Mouse (Mus musculus) mature B cell (primary cell): ENCODE results near the gene Cpm.
"Not testable (repeated sequence)": the region's sequence is repeated elsewhere in the genome, so short reads cannot be mapped to it uniquely, and the experiment has no call there.

Source experiments
- in situ Hi-C: fragments of 300-500 bp; cut with MboI; formaldehyde crosslinking; loops from 2 replicates; pipeline ENCODE4 v1.14.3; 2019

Gene Cpm

GRCm38 (mm10) chr10:117607051-117607803 is 22.1 kb upstream of the Cpm start:
- in situ Hi-C loops = no loop called here

- in situ Hi-C loops = no loop called here
Observed at GRCm38 (mm10) chr10:117607804-117608279, 21.5 kb upstream of the Cpm start.

DNA sequence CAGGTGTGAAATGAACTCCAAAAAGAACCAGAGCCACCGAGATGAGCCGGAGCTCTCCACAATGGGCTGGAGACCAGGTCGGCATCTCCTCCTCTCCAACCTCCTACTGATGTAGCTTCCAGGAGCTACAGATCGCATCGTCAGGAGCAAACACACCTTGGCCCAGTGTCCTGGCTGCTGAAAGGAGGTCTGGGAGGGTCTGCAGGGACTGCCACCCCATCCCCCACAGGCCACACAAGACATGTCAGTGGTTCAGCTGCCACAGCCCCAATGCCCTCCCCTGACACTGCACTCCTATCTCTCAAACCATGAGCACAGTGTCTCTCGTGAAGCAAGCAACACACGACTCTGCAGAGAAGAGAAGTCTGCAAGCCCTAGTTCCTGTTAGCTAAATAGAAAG is 20.8 kb upstream of the Cpm start:
- in situ Hi-C loops = no loop called here

DNA sequence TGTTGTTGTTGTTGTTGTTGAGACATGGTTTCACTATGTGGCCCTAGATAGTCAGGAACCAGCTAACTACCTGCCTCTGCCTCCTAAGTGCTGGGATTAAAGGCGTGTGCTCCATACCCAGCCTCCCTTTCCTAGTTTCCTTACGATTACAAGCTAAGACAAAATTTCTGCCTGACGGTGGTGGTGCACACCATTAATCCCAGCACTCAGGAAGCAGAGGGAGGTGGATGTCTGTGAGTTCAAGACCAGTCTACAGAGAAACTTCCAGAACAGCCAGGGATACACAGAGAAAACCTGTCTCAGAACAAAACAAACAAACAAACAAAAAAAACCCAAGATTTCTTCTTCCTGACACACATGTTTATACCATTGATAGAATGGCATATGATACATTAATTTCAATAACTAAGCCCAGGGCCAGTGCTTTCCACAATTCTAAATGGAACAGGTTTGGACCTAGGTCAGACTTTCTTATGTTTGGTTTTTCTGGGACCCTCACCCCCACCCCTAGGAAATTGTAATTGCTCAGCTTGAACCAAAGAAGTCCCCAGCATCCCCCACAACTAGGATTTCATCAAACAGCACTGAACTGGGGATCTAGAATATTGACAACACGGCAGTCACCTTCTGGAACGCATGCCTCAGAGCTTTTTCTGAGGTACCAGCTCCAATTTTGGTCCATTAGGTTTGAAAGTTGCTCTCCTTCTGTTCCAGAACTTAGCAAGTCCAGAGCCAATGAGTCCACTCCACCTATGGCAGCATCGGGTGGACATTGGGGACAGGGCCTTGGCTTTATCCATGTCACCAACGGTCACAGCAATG is 20.1 kb upstream of the Cpm start:
- in situ Hi-C loops = no loop called here

GRCm38 (mm10) chr10:117609810-117610090 is 19.6 kb upstream of the Cpm start:
- in situ Hi-C loops = no loop called here

- in situ Hi-C loops = no loop called here
Observed at GRCm38 (mm10) chr10:117610160-117610764, 19.0 kb upstream of the Cpm start.

DNA sequence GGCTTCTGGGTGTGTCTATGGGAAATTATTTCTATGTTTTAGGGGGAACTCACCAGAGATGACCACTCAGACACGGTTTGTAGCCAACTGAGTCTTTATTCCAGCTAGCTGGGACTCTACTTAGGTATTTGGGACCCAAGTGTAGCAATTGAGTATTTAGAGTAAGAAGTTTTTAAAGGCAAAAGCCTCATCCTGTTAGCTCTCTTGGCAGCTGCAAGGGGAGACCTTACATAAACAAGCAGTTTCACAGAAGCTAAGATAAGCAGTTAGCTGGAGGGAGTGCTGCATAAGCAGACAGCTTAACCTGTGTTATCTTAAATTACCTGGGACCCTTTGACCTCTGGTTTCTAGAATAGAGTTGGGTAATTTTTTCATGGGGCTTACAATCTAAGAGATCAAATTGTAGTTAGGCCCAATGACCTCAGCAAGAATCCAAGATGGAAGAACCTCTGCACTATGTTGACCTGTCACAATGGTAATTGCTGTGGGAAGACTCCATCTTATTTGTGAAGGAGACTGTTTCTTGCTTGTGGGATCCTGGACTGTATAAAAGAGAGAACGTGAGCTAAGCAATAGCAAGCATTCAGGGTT is 18.4 kb upstream of the Cpm start:
- in situ Hi-C loops = no loop called here

DNA sequence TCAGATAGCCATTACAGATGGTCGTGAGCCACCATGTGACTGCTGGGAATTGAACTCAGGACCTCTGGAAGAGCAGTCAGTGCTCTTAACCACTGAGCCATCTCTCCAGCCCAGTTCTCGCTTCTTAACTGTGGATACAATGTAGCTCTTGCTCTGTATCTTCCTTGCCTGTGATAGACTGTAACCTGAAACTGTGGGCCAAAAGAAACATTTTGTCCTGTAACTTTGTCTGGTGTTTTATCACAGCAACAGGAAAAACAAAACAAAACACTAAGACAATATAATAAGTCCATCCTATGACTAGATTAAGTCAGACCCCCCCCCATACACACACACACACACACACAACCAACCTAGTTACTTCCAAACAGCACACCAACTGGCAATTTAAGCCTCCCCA is 17.8 kb upstream of the Cpm start:
- in situ Hi-C loops = no loop called here

GRCm38 (mm10) chr10:117611976-117612375 is 17.3 kb upstream of the Cpm start:
- in situ Hi-C loops = no loop called here

DNA sequence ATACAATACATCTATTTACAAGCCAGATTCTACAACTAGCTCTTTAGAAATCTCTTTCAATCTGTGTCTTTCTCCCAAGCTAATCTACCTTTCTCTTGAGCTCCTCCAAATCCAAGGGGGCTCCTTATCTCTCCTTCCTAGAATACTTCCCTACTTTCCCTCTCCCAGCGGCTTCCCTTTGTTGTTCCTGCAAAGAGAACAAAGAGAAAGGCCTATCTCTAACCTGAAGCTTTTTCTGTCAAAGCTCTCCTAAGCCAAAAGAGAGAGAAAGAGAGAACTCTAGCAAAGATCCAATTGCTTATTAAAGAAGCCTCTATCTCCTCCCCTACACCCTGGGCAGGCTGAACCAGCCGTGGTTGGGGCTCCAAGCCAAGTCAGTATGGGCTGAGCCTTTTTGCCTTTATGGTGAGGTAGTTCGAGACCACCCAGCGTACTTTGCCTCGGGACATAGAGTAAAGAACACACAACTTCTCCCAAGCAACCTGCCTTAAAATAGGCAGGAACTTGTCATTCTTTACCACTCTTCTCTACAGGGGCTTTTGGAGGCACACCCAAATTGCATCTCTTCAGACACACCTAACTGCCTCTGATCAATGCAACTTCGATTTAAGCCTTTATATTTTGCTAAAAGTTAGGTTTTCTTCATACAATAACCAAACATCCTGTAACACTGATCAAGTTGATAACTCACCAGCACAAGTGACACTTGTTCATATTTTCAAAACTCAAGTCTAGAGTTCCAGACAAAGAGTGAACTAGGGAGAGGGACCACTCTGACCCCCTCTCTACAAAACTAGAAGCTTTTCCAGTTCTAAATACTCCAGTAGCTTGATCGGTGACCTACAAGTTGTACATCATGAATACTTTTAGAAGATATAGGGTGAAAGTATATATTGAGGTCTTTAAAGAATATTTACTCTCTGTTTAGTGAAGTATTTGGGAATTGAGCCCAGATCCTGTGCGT is 16.4 kb upstream of the Cpm start:
- in situ Hi-C loops = no loop called here

GRCm38 (mm10) chr10:117613960-117614359 is 15.3 kb upstream of the Cpm start:
- in situ Hi-C loops = no loop called here

DNA sequence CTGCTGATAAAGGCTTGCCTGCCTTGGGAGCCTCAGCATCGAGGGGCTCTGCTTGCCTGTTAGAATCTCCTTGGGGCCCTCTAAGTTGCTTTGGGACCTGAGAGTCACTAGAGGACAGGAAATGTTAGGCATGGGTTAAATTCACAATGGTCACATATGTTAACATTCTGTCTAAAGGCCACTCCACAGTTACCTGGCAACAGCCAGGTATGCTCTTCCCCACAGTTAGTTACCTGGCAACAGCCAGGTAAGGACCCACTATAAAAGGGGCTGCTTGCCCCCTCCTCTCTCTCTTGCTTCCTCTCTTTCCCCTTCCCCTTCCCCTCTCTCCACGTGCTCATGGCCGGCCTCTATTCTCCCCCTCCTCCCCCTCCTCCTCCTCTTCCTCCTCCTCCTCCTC is 14.9 kb upstream of the Cpm start:
- in situ Hi-C loops = no loop called here

DNA sequence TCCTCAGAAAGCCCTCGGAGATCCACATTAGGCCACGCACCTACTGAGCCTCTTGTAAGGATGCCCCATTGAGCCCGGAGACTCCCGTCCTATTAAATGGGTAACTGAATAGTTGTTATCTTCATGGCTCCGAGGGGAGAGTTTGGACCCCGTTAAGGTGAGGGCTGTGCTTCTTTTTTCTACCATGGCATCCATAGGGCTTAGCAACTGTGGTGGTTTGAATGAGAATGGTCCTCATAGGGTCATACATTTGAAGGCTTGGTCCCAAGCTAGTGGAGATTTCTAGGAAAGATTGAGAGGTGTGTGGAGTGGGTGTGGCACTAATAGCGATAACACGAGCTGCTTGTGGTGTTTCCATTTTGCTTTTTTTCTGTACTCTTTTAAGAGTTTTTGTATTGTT is 14.1 kb upstream of the Cpm start:
- in situ Hi-C loops = no loop called here

GRCm38 (mm10) chr10:117615746-117616145 is 13.6 kb upstream of the Cpm start:
- in situ Hi-C loops = no loop called here

GRCm38 (mm10) chr10:117616191-117616680 is 13.1 kb upstream of the Cpm start:
- in situ Hi-C loops = no loop called here

GRCm38 (mm10) chr10:117616765-117617164 is 12.5 kb upstream of the Cpm start:
- in situ Hi-C loops = not testable (repeated sequence)

DNA sequence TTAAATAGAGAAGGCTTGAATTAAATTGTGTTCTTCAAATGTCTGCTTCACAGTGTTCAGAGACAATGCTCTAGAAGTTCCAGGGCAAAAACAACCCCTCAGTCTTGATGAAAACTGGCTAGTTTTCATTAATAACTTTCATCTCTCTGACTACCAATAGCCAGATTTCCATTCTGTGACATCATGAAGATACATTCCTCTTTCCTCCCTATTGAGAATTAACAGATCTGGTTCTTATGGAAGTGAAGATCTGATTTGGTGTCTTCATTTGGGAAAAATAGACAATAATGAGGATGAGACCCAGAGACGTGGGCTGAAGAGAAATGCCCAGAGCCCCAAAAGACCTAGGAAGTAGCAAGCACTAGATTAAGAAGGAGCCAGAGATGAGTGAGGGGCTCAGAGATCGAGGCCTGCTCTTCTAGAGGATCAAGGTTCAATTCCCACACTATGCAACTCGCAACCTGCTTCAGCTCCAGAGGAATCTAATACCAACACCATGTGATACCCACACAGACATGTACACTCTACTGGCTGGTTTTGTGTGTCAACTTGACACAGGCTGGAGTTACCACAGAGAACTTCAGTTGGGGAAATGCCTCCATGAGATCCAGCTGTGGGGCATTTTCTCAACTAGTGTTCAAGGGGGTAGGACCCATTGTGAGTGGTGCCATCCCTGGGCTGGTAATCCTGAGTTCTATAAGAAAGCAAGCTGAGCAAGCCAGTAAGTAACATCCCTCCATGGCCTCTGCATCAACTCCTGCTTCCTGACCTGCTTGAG is 11.5 kb upstream of the Cpm start:
- in situ Hi-C loops = no loop called here

DNA sequence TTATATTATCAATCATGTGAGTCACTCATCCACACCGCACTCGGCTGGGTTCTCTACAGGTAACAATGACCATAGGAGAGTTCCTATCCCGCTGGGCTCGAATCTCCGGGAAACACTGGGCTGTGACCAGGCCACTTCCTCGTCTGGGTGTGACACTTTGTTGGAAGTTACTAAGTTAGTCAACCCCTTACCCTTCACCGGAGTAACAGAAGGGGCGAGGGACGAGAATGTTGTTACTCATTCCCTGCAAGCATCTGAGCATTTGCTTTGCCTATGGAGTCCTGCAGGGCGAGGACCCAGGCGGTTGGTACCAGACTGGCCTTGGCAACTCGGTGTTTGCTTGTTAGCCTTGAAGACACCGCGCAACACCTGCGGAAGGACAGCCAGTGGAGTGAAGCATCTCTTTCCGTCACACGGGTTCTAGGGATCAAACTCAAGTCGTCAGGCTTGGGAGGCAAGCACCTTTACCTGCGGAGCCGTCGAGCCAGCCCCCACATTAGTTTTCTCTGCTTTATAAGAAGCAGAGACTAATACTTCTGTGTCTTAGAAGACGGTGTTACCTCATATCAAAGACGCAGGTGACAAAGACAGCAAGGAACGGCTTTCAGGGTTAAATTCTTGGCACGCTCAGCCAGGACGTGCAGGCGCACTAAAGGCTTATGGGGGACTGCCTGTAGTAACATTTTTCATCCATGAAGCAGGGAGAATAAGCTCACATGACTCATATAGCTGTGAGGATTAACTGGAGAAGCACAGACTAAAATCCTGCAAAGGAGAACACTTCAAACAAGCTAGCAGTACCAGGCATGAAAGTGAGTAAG is 10.0 kb upstream of the Cpm start:
- in situ Hi-C loops = no loop called here

DNA sequence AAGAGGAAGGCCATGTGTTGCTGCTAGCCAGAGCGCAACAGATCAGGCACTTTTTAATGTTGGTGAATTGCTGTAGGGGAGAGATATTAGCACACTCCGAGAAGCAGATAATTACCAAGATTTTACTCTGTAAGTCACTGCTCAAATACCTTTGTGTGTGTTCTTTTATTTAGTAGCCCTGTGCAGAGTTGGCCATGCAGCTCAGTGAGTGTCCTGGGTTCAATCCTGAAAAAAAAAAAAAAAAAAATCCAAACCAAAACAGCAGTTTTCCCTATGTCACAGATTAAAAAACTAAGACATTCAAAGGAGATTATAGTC is 9.5 kb upstream of the Cpm start:
- in situ Hi-C loops = no loop called here

- in situ Hi-C loops = no loop called here
Observed at GRCm38 (mm10) chr10:117620530-117620929, 8.8 kb upstream of the Cpm start.
